11 mouse cellular contexts compared by ENCODE assay signal in genomic region chr5:80199626-80200025, GRCm38 (mm10).
"Had no signal": no experiment of that assay in that cellular context is flagged by ENCODE, and none has a peak within 500 bp of the region (broad histone marks: within the 10 kb centered on the region; RNA-seq: fewer than 3 reads in every experiment).

No protein-coding gene starts in this region.

- DNase-seq: retina, postnatal 1 day; right cerebral cortex, adult 18-20 months; right cerebral cortex, postnatal 14 days; right cerebral cortex, postnatal 25 days; spleen, adult 18-20 months; thymus, adult 18-20 months; thymus, adult 2 months; thymus, postnatal 14 days; thymus, postnatal 25 days; thymus, postnatal 36 days; thymus, postnatal 4 days had no signal
